Mouse (Mus musculus) c-Kit-positive CD71-positive TER-119-positive erythroid progenitor cells, embryonic 14.5 days (primary cell): Measurements from ENCODE around the gene Hcn2.
A peak's percentile ranks its signal among the peaks of the same experiment; 100 is the strongest.

Source experiments
- DNase-seq: peaks from one replicate; pipeline ENCODE4 v3.0.0-alpha.2; 2013; ENCODE audit warnings: low spot score

Hcn2 gene

DNA sequence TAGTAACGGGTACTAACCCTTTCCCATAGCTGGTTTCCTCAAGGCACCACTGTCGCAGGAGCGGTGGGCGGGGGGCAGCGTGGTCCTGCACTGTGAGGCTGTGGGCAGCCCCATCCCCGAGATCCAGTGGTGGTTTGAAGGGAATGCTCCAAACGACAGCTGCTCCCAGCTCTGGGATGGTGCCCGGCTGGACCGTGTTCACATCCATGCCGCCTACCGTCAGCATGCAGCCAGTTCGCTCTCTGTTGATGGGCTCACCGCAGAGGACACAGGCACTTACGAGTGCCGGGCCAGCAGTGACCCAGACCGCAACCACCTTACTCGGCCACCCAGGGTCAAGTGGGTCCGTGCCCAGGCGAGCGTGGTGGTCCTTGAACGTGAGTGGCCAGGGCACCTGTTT lies 7.8 kb upstream of the Hcn2 start:
- DNase-seq = no peak

DNA sequence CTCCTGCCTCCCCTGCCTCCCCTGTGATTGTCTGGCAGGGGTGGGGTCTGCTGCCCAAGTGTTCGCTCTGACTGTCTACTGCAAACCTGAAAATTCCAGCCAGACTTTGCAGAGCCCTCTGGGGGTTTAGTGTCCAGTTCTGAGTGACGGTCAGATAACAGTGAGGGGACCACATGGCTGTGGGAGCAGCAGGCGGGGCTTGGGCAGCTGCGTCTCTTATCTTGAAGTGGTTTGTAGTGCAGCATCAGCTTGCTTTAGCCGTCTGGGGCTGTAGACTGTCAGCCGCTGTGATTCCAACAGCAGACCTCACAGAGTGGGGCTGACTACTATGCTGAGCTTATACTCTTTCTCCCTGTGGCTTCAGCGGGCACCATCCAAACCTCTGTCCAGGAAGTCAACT lies 7.1 kb upstream of the Hcn2 start:
- DNase-seq = no peak

DNA sequence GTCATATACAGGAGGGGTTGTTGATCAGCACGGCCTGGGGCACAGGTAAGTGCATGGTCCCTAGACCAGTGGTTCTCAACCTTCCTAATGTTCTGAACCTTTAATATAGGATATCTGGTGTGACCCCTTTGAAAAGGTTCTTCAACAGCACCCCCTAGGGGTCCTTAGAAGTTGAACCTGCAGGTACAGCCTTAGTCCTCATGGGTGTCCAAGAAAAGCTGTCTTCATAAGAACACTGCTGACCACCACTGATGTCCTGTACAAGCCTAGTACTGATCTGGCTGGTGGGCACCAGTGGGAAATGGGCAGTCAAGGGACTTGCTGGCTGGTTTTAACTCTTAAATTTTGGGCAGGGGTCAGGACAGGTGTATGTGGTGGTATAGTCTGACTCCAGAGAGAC lies 4.4 kb upstream of the Hcn2 start:
- DNase-seq = peak; percentile 68

DNA sequence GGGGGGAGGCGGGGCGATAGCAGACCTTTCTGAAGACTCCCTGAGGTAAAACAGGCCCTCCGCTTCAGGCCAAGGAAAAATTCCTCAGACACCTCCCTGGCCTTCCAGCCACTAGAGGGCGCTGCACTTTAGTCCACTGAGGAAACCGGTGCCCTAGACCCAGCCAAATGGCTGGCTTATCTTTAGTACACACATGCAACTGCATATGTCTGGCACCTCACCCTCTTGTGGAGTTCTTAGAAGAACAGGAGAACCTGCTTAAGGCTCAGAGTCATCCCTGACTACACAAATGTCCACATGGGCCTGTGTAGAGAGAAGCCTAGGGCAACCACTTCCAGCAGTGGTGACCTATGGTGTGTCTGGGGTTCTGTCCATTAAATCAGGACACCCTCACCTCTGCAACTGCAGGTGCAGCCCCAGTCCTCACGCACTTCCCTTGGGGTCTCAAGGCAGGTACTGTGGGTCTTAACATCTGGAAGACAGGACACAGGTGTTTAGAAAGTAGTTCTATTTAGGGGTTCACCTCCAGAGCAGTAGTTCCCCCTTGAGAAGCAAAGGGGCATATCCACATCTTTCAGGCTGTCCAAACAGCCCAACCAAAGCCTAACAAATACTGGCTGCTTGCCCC lies 3.8 kb upstream of the Hcn2 start:
- DNase-seq = peak; percentile 99

DNA sequence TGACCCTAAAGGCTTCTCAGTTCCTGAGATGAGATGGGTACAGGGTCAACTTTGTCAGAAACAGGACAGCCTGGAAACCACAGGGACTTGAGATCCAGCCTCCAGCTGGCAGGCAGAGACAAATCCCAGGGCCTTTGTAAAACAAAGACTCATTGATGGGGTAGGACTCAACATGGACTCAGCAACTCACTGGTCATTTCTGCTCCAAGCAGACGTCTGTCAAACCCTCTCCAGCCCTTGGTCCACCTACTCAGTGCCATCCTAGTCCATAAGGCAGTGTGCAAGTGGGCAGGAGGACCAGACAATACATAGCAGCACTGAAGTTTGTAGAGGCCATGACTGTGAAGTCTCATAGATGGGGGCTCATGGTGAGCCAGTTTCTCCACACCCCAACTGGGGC lies 3.3 kb upstream of the Hcn2 start:
- no peak for DNase-seq

DNA sequence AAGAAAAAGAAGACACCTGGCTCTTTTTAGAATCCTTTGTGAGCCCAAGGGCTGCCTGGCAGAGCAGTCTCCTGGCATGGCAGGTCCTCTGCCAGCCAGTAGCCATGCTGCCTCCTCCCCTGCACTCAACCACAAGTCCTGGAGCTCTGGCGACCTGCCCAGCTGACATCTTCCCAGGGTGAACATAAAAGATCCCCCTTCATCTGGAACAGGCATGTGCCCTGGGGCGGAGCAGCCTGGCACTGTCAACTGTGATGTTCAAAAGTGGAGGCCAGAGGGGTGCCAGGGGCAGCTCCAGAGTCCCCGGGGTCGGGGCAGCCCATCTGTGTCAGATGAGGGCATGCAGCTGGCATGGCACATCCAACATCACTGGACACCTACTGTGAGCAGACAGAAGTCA lies 1.4 kb upstream of the Hcn2 start:
- no peak for DNase-seq

DNA sequence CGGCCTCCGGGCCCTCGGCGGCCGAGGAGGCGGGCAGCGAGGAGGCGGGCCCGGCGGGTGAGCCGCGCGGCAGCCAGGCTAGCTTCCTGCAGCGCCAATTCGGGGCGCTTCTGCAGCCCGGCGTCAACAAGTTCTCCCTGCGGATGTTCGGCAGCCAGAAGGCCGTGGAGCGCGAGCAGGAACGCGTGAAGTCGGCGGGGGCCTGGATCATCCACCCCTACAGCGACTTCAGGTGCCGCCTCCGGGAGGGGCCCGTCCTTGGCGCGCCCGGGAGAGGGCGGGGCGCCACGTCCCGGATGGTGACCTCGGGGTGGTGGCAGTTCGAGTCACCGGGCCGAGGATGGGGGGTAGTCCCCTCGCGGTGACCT lies 538 bp downstream of the Hcn2 start:
- DNase-seq = no peak

DNA sequence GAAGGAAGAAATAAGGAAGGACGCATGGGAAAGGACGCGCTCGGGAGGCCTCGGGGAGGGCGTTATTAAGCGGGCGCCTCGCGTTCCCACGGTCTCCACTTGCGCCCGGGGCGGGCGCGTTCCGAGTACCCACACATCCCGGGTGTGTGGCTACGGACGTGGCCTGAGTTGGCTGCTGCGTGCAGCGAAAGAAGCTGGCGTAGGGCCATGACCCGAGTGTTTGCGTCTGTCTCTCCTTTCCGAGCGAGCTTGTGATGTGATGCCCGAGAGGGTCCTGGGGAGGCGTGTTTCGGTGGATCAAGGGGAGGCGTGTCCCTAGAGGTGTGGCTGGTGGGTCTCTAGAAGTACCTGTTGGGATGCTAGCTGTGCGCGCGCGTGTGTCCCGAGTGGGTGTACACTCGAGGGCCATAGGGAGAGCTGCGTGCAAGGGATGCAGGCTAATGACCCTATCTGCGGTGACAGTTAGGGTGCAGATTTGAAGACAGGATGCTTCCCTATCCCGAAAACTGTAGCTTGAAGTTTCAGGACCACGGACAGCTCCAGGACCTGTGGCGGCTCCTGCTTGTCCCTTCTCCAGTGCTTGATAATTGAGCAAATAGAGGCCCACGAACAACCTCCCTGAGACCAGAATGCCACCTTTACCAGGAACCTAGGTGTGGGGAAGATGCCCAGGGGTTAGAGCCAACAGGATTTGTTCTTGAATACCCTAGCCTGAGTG lies 1.4 kb downstream of the Hcn2 start:
- DNase-seq = peak; percentile 82

DNA sequence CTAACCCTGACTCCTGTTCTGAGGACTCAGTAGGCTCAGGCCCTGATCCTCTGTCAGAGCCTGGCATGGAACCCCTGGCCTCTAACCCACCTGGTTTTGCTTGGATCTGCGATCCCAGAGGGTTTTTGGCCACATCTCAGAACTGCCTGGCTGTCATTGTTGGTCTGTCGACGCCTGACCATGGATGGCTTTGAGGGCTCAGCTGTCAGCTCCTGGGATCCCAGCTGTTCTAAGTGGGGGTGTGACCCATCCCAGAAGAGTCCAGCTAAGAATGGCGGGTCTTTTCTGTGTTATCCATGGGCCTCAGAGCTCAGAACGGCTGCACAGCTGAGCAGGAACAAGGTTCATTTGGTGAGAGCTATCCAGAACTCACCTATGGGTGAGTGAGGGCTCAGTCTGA lies 4.7 kb downstream of the Hcn2 start:
- no peak for DNase-seq

DNA sequence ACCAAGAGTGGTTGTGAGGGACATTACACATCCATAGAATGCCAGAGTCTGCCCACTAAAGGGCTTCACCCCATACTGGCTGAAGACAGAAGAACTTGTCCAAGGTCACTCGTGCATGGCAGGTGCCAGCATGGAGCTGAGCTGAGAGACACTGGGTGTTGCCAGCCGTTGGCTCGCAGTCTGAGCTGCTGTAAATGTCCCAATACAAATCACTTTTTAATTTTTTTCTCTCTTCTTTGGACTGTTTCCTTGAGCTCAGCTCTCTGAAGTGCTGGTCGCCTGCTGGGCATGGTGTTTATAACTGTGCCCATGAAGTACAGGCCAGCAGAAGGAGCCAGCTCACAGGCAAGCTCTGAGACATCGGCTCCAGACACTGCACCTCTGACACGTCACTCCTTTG lies 6.6 kb downstream of the Hcn2 start:
- DNase-seq = no peak

DNA sequence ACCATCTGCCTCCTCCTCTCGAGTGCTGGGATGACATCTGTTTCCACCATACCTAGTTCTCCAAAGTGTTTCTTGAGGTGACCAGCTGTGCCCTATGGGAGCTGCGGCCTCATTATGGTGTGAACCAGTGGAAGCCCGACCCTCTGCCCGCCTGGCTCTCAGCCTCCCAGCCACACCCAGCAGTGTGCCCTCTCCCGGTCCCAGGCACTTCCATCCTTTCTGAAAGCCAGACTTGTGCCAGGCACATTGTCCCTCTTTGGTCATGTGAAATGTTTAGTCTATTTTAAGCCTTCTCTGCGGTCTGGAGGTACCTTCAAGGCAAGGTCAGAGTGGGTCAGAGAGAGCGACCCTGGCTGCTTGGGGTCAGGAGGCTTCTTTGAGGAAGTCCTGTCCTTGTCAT lies 7.3 kb downstream of the Hcn2 start:
- DNase-seq = no peak

DNA sequence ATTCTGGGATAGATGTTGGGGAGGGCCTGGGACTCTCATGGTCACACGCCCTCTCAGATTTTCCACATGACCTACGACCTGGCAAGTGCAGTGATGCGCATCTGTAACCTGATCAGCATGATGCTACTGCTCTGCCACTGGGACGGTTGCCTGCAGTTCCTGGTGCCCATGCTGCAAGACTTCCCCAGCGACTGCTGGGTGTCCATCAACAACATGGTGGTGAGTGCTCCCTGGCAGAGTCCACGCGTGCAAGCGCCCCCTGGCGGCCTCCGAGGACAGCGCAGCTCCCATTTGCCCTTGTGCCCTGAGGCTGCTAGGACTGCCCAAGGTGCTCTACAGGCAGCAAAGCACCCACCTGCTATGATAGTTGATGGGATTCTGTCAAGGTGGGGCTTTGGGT lies 9.7 kb downstream of the Hcn2 start:
- DNase-seq = peak; percentile 59

DNA sequence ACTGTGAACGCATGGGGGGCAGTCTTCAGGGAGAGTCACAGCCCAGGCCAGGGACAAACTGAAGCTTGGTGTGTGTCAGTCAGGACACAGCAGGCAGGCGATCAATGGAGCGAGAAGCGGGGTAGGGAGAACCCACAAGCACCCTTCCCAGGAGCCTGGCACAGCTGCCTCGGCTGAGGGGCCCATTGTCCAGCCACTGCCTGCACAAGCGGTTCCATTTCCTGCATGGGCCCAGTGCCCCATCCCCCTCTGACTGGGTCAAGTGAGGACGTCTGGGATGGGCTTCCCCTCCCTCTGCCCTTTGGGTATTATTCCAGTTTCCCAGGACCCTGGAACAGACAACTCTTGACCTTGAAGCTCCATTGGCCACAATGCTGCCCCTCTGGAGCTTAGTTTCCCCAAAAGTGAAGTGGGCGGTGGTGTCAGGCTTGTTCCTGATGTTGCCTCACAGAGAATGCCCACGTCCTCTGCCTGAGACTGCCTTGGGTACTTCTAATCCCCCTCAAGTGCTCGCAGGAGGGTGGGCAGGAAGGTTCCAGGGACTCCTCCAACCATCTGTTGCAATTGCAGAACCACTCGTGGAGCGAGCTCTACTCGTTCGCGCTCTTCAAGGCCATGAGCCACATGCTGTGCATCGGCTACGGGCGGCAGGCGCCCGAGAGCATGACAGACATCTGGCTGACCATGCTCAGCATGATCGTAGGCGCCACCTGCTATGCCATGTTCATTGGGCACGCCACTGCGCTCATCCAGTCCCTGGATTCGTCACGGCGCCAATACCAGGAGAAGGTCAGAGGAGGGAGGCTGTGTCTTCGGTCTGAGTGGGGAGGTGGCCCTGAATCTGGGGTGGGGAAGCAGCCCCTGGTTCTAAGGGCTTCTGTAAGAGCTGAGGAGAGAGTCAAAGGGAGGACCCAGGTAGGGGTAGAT lies 12.2 kb downstream of the Hcn2 start:
- DNase-seq = no peak

DNA sequence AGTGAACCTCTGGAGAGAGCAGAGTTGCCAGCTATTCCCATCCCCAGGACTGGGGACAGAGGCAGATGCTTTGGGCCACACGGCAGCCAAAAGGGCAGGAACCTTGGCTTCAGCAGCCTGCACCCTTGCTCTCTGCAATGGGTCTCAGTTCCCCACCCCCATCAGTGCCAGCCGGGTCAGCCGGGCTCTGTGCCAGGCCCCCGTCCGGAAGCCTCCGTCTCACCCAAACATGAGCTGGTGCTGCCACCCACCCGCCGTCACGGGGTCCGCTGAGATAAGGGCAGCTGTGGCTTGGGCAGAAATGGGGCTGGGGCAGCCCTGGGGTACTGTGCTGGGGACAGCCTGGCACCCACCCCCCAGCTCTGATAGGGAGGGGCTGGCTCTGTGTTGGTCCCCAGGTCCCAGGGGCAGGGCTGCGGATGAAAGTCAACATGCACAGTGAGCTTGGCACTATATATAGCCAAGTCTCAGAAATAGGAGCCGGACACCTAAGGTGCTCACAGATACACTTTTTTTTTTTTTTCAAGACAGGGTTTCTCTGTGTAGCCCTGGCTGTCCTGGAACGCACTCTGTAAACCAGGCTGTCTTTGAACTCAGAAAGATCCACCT lies 13.0 kb downstream of the Hcn2 start:
- no peak for DNase-seq

DNA sequence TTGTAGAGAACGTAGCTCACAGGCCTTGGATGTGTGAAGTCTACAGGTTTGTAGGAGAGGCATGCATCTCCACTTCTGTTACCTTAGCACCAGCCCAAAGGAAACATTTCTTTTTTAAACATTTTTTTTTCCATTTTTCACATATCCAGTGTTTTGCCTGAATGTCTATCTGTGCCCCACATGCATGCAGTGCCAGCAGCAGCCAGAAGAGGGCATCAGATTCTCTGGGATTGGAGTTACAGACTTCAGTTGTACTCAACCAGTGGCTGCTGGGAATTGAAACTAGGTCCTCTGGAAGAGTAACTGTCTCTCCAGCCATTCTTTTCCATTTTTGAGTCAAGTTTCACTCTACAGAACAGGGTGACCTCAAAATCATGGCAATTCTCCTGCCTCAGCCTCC lies 16.1 kb downstream of the Hcn2 start:
- DNase-seq = no peak

DNA sequence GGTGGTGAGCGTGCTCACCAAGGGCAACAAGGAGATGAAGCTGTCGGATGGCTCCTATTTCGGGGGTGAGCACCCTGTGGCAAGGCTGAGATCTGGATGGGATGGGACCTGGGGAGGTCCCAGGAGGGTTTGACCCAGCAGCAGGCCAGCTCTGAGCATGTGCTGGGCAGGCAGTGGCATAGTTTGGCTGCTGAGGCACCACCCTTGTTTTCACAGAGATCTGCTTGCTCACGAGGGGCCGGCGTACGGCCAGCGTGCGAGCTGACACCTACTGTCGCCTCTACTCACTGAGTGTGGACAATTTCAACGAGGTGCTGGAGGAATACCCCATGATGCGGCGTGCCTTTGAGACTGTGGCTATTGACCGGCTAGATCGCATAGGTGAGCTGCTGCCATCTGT lies 17.4 kb downstream of the Hcn2 start:
- no peak for DNase-seq

DNA sequence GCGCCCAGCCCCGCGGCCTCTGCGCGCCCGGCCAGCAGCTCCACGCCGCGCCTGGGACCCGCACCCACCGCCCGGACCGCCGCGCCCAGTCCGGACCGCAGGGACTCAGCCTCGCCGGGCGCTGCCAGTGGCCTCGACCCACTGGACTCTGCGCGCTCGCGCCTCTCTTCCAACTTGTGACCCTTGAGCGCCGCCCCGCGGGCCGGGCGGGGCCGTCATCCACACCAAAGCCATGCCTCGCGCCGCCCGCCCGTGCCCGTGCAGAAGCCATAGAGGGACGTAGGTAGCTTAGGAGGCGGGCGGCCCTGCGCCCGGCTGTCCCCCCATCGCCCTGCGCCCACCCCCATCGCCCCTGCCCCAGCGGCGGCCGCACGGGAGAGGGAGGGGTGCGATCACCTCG lies 18.9 kb downstream of the Hcn2 start:
- DNase-seq = no peak

DNA sequence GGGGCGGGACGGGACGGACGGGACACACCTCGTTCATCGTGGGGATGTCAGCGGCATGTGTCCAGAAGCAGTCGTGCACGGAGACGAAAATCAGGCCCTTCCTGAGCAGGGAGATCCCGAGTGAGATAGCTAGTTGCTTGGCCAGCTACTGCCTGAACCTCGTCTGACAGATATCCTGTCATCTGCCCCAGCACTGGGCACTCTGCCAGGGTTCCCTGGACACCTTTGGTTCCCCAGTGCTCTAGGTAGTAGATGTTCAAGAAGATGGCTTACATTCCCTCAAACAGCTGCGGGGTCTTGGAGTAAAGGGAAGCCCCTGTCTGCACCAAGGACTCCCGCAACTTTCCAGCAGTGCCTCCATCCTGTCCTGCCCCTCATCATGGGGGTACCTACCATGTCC lies 20.3 kb downstream of the Hcn2 start:
- no peak for DNase-seq

DNA sequence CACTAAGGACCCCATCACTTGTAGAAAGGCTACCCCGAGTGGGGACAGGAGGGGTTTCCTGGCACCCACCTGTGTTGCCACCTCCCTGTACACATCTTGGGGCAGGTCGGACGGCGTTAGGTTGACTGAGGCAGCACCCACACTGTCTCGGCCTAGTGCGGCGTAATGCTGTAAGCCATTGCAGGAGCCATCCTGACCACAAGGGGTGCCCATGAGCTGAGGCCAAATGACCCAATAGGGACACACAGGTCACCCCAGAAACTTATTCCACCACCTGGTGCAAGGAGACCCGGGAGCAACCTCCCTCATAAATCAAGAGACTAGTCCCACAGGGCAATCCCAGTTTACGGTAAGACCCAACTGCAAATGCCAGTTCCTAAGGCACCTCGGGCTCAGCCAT lies 21.8 kb downstream of the Hcn2 start:
- no peak for DNase-seq

DNA sequence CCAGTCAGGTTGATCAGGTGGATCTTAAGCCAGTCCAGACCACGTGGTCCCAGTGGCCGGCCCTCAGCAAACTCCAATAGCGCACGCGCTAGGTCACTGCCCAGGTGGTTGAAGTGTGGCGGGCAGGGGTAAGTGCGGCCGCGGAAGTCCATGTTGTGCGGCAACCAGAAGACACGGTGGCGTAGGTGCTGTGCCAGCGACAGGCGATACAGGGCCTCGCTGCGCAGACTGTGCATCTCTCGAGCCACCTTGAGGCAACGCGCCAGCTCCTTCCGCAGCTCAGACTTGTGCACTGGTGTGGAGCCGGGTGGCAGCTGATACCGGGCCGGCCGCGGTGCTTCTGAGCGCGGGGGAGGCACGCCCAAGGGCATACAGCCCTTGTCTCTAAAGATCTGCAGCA lies 22.8 kb downstream of the Hcn2 start:
- no peak for DNase-seq

DNA sequence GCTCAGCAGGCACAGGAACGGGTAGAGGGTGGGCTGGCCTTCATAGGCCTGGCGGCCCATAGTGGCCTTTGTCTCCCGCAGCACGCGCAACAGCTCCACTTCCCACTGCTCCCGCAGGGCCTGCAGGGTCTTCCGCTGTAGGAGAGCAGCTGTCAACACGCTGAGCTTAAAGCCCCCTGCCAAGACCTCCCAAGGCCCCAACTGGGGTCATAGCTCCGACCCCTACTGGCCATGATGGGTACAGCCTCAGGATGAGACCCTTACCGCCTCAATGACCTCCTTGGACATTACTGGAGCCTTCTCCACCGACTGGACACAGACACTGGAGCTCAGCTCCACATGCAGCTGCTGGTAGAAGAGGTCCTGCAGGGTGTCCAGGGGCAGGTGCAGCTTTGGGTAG lies 24.4 kb downstream of the Hcn2 start:
- no peak for DNase-seq

DNA sequence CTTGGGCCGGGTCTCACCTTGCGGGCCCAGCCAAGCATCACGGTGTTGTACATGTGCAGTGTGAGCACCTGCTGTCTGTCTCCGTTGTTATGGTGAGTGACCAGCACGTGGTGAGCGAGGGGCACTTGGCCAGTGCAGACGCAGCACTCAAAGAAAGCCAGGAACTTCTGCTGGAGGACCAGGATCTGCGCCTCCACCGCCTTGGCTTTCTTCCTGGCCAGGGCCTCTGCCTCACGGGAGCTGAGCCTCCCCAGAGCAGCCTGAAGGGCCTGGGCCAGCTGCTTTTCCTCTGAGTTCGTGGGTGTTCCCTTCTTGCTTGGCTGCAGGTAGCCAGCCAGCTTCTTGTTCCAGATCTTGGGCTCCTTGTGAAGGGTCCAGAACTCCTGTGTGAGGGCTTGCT lies 26.7 kb downstream of the Hcn2 start:
- no peak for DNase-seq
